Mouse (Mus musculus) frontal cortex, postnatal 10 days (tissue): ENCODE measurements around the gene Nek4.

ENCODE experiments used
- DNase-seq, 2 experiments: peaks; one replicate each; pipeline ENCODE4 v3.0.0; 2022; ENCODE audit warnings: low spot score in 2 of 2, mixed read lengths in 1 of 2

Nek4 gene

GRCm38 (mm10) chr14:30951154-30951825, at the start of gene Nek4:
Gene Nek4 (plus strand): TSS chr14:30951377.
- DNase-seq = peak; percentile 95 to 96

GRCm38 (mm10) chr14:30902628-30903027, 48.5 kb upstream of the Nek4 start:
- DNase-seq = no peak

- DNase-seq = no peak
Observed at GRCm38 (mm10) chr14:30903036-30903435, 48.1 kb upstream of the Nek4 start.

- DNase-seq = no peak
Observed at GRCm38 (mm10) chr14:30904307-30904706, 46.9 kb upstream of the Nek4 start.

- no peak for DNase-seq
Observed at GRCm38 (mm10) chr14:30906001-30906400, 45.2 kb upstream of the Nek4 start.

- no peak for DNase-seq
Observed at GRCm38 (mm10) chr14:30907814-30908265, 43.3 kb upstream of the Nek4 start.

- DNase-seq = no peak
Observed at GRCm38 (mm10) chr14:30911141-30911540, 40.0 kb upstream of the Nek4 start.

GRCm38 (mm10) chr14:30912641-30913040, 38.5 kb upstream of the Nek4 start:
- no peak for DNase-seq

GRCm38 (mm10) chr14:30913404-30913803, 37.8 kb upstream of the Nek4 start:
- DNase-seq = no peak

- DNase-seq = no peak
Observed at GRCm38 (mm10) chr14:30916516-30916915, 34.7 kb upstream of the Nek4 start.

GRCm38 (mm10) chr14:30922053-30922670, 29.0 kb upstream of the Nek4 start:
- no peak for DNase-seq

- peak; percentile 25 to 52 for DNase-seq
Observed at GRCm38 (mm10) chr14:30923375-30924105, 27.6 kb upstream of the Nek4 start, which contains the start of gene Itih3. Gene Itih3 (minus strand): TSS chr14:30923760.

GRCm38 (mm10) chr14:30925492-30925891, 25.7 kb upstream of the Nek4 start:
- DNase-seq = no peak

GRCm38 (mm10) chr14:30930386-30930785, 20.8 kb upstream of the Nek4 start:
- DNase-seq = no peak

- no peak for DNase-seq
Observed at GRCm38 (mm10) chr14:30933351-30933750, 17.8 kb upstream of the Nek4 start.

GRCm38 (mm10) chr14:30942254-30942653, 8.9 kb upstream of the Nek4 start:
- no peak for DNase-seq

GRCm38 (mm10) chr14:30943038-30943437, 8.1 kb upstream of the Nek4 start, which contains the start of gene Itih1:
Gene Itih1 (minus strand): TSS chr14:30943289.
- DNase-seq = no peak

- peak in 1 of 2 experiments; percentile 54 for DNase-seq
Observed at GRCm38 (mm10) chr14:30943860-30944674, 7.1 kb upstream of the Nek4 start.

- no peak for DNase-seq
Observed at GRCm38 (mm10) chr14:30944745-30945144, 6.4 kb upstream of the Nek4 start.

GRCm38 (mm10) chr14:30949986-30950385, 1.2 kb upstream of the Nek4 start:
- no peak for DNase-seq

- DNase-seq = no peak
Observed at GRCm38 (mm10) chr14:30958517-30958916, 7.3 kb downstream of the Nek4 start.

GRCm38 (mm10) chr14:30959031-30959430, 7.9 kb downstream of the Nek4 start:
- DNase-seq = no peak
